Mouse (Mus musculus) MEL (cell line): ENCODE data around the gene Gm10643. TPM values are rescaled to one million over a fixed set of nuclear protein-coding genes. Genes with fewer than 3 reads are reported as not detected.

Experiments used
- DNase-seq: peaks from one replicate; pipeline ENCODE4 v3.0.0; 2011; ENCODE audit warnings: low read depth, low spot score
- H3K27ac ChIP-seq: 2 replicates; pipeline ENCODE4 v1.5.1; 2012; ENCODE audit warnings: low read depth, mild to moderate bottlenecking, control low read depth, low read length, moderate library complexity; ENCODE audit not compliant: control insufficient read depth
- H3K27me3 ChIP-seq, 2 experiments: fragments of 150-350 bp in 1 of 2; sonication (generic) in 1 of 2; 2 replicates each; pipeline ENCODE4 v1.6.1; 2012; ENCODE audit warnings: low read length in 2 of 2, mild to moderate bottlenecking in 2 of 2, improper control_type of control experiment in 1 of 2, moderate library complexity in 1 of 2; ENCODE audit not compliant: insufficient read depth in 2 of 2, control insufficient read depth in 1 of 2
- H3K36me3 ChIP-seq, 2 experiments: 2 replicates each; pipeline ENCODE4 v1.6.1; 2012 to 2014; ENCODE audit warnings: low read length in 2 of 2, improper control_type of control experiment in 1 of 2, inconsistent platforms in 1 of 2, mild to moderate bottlenecking in 1 of 2; ENCODE audit not compliant: insufficient read depth in 2 of 2, control insufficient read depth in 1 of 2
- H3K4me1 ChIP-seq, 2 experiments: fragments of 150-350 bp in 1 of 2; sonication (generic) in 1 of 2; 2 replicates each; pipeline ENCODE4 v1.6.1; 2012; ENCODE audit warnings: low read length in 2 of 2, improper control_type of control experiment in 1 of 2, mild to moderate bottlenecking in 1 of 2; ENCODE audit not compliant: insufficient read depth in 2 of 2, control insufficient read depth in 1 of 2
- H3K4me3 ChIP-seq, 2 experiments: fragments of 150-350 bp in 1 of 2; sonication (generic) in 1 of 2; 2 replicates each; pipeline ENCODE4 v1.5.1; 2012; ENCODE audit warnings: low read depth in 2 of 2, low read length in 2 of 2, mild to moderate bottlenecking in 2 of 2, moderate library complexity in 2 of 2, control low read depth in 1 of 2, improper control_type of control experiment in 1 of 2; ENCODE audit not compliant: control insufficient read depth in 1 of 2, insufficient read depth in 1 of 2
- H3K79me2 ChIP-seq: 2 replicates; pipeline ENCODE4 v1.6.1; 2012; ENCODE audit warnings: mild to moderate bottlenecking, low read length, moderate library complexity; ENCODE audit not compliant: control insufficient read depth, poor library complexity, insufficient read depth
- H3K9ac ChIP-seq: 2 replicates; pipeline ENCODE4 v1.6.1; 2012; ENCODE audit warnings: low read depth, mild to moderate bottlenecking, control low read depth, low read length, moderate library complexity; ENCODE audit not compliant: control insufficient read depth, poor library complexity, severe bottlenecking
- H3K9me3 ChIP-seq: fragments of 150-350 bp; sonication (generic); replicated peaks from 2 replicates; pipeline ENCODE4 v1.6.1; 2012; ENCODE audit warnings: mild to moderate bottlenecking, low read length, improper control_type of control experiment, moderate library complexity; ENCODE audit not compliant: insufficient read depth
- BHLHE40 ChIP-seq: IDR thresholded peaks from 2 replicates; pipeline ENCODE4 v1.6.1; 2012; ENCODE audit warnings: low read depth, mild to moderate bottlenecking, inconsistent platforms, low read length, improper control_type of control experiment, borderline replicate concordance
- CHD2 ChIP-seq: IDR thresholded peaks from 2 replicates; pipeline ENCODE4 v1.6.1; 2011; ENCODE audit warnings: low read length, improper control_type of control experiment
- CTCF ChIP-seq, 3 experiments: IDR thresholded peaks in 2 of 3; conservative IDR thresholded peaks in 1 of 3; 2 replicates each; pipeline ENCODE4 v1.5.1; 2011 to 2012; ENCODE audit warnings: low read length in 3 of 3, low read depth in 2 of 3, mild to moderate bottlenecking in 2 of 3, improper control_type of control experiment in 1 of 3, inconsistent platforms in 1 of 3, mixed read lengths in 1 of 3, moderate library complexity in 1 of 3; ENCODE audit not compliant: control insufficient read depth in 1 of 3, insufficient read depth in 1 of 3, poor library complexity in 1 of 3, severe bottlenecking in 1 of 3
- E2F4 ChIP-seq: IDR thresholded peaks from 2 replicates; pipeline ENCODE4 v1.6.1; 2011; ENCODE audit warnings: low read depth, low read length, improper control_type of control experiment, borderline replicate concordance
- ELF1 ChIP-seq: IDR thresholded peaks from 2 replicates; pipeline ENCODE4 v1.6.1; 2014; ENCODE audit warnings: low read depth, mild to moderate bottlenecking, inconsistent platforms, low read length, improper control_type of control experiment, moderate library complexity
- EP300 ChIP-seq, 2 experiments: IDR thresholded peaks; 2 replicates each; pipeline ENCODE4 v1.6.1; 2011; ENCODE audit warnings: improper control_type of control experiment in 2 of 2, low read length in 2 of 2, low read depth in 1 of 2, mild to moderate bottlenecking in 1 of 2
- ETS1 ChIP-seq: IDR thresholded peaks from 2 replicates; pipeline ENCODE4 v1.6.1; 2012; ENCODE audit warnings: low read depth, mild to moderate bottlenecking, inconsistent platforms, low read length, improper control_type of control experiment, moderate library complexity
- GATA1 ChIP-seq: IDR thresholded peaks from 2 replicates; pipeline ENCODE4 v1.6.1; 2011; ENCODE audit warnings: low read depth, low read length, improper control_type of control experiment
- HCFC1 ChIP-seq: IDR thresholded peaks from 2 replicates; pipeline ENCODE4 v1.6.1; 2012; ENCODE audit warnings: low read depth, mild to moderate bottlenecking, inconsistent platforms, low read length, improper control_type of control experiment, moderate library complexity
- JUND ChIP-seq: IDR thresholded peaks from 2 replicates; pipeline ENCODE4 v1.6.1; 2011; ENCODE audit warnings: low read depth, mild to moderate bottlenecking, improper control_type of control experiment, low read length
- KAT2A ChIP-seq: conservative IDR thresholded peaks from 2 replicates; pipeline ENCODE4 v1.6.1; 2012; ENCODE audit warnings: low read depth, low read length, improper control_type of control experiment, inconsistent platforms
- MAX ChIP-seq: IDR thresholded peaks from 2 replicates; pipeline ENCODE4 v1.6.1; 2011; ENCODE audit warnings: low read length, improper control_type of control experiment
- MAZ ChIP-seq: IDR thresholded peaks from 2 replicates; pipeline ENCODE4 v1.6.1; 2012; ENCODE audit warnings: low read depth, mild to moderate bottlenecking, inconsistent platforms, low read length, improper control_type of control experiment
- MEF2A ChIP-seq: IDR thresholded peaks from 2 replicates; pipeline ENCODE4 v1.6.1; 2014; ENCODE audit warnings: low read depth, mild to moderate bottlenecking, inconsistent platforms, low read length, improper control_type of control experiment; ENCODE audit not compliant: poor library complexity, insufficient replicate concordance, severe bottlenecking; ENCODE audit errors: extremely low read depth
- MXI1 ChIP-seq: IDR thresholded peaks from 2 replicates; pipeline ENCODE4 v1.6.1; 2011; ENCODE audit warnings: mild to moderate bottlenecking, low read depth, low read length, improper control_type of control experiment
- MYB ChIP-seq: IDR thresholded peaks from 2 replicates; pipeline ENCODE4 v1.6.1; 2011; ENCODE audit warnings: mild to moderate bottlenecking, low read depth, low read length, improper control_type of control experiment
- NELFE ChIP-seq: IDR thresholded peaks from 2 replicates; pipeline ENCODE4 v1.6.1; 2011; ENCODE audit warnings: low read depth, low read length, improper control_type of control experiment
- NRF1 ChIP-seq: IDR thresholded peaks from 2 replicates; pipeline ENCODE4 v1.6.1; 2014; ENCODE audit warnings: low read depth, mild to moderate bottlenecking, inconsistent platforms, low read length, improper control_type of control experiment, moderate library complexity; ENCODE audit not compliant: poor library complexity, insufficient read depth, severe bottlenecking
- POLR2AphosphoS2 ChIP-seq: IDR thresholded peaks from 2 replicates; pipeline ENCODE4 v1.6.1; 2011; ENCODE audit warnings: low read length, improper control_type of control experiment
- RCOR1 ChIP-seq: IDR thresholded peaks from 2 replicates; pipeline ENCODE4 v1.6.1; 2012; ENCODE audit warnings: low read depth, mild to moderate bottlenecking, inconsistent platforms, low read length, improper control_type of control experiment
- SIN3A ChIP-seq: IDR thresholded peaks from 2 replicates; pipeline ENCODE4 v1.6.1; 2012; ENCODE audit warnings: low read length, improper control_type of control experiment, inconsistent platforms
- TAL1 ChIP-seq: IDR thresholded peaks from 2 replicates; pipeline ENCODE4 v1.6.1; 2012; ENCODE audit warnings: mild to moderate bottlenecking, inconsistent platforms, low read length, moderate library complexity, mixed read lengths
- TBP ChIP-seq: IDR thresholded peaks from 2 replicates; pipeline ENCODE4 v1.8.0; 2011; ENCODE audit warnings: low read depth, low read length, improper control_type of control experiment
- UBTF ChIP-seq: IDR thresholded peaks from 2 replicates; pipeline ENCODE4 v1.6.1; 2012; ENCODE audit warnings: low read depth, mild to moderate bottlenecking, inconsistent platforms, low read length, improper control_type of control experiment, moderate library complexity, borderline replicate concordance; ENCODE audit not compliant: insufficient read depth
- USF1 ChIP-seq: IDR thresholded peaks from 2 replicates; pipeline ENCODE4 v1.6.1; 2014; ENCODE audit warnings: low read depth, mild to moderate bottlenecking, inconsistent platforms, low read length, improper control_type of control experiment, moderate library complexity
- USF2 ChIP-seq, 2 experiments: IDR thresholded peaks; 2 replicates each; pipeline ENCODE4 v1.6.1; 2011 to 2012; ENCODE audit warnings: improper control_type of control experiment in 2 of 2, low read length in 2 of 2, borderline replicate concordance in 1 of 2, inconsistent platforms in 1 of 2, low read depth in 1 of 2, mild to moderate bottlenecking in 1 of 2; ENCODE audit not compliant: insufficient read depth in 1 of 2
- ZNF384 ChIP-seq: IDR thresholded peaks from 2 replicates; pipeline ENCODE4 v1.6.1; 2012; ENCODE audit warnings: low read depth, mild to moderate bottlenecking, inconsistent platforms, low read length, improper control_type of control experiment
- polyA plus RNA-seq, 2 experiments: library from polyadenylated mRNA; stranded (reverse) in 1 of 2; unstranded in 1 of 2; fragments of >175 nt in 1 of 2; fragments of >200 nt in 1 of 2; gene quantifications; 2 replicates each; pipeline versions ENCODE4 v1.2.1 to v1.2.4; 2012; ENCODE audit warnings: low replicate concordance in 2 of 2, low read depth in 1 of 2; ENCODE audit not compliant: insufficient read length in 2 of 2, insufficient read depth in 1 of 2, missing spikeins in 1 of 2
- total RNA-seq: library from RNA; depleted of rRNA; stranded (reverse); fragments of 300-350 nt; gene quantifications from 2 replicates; pipeline ENCODE4 v1.2.3, GENCODE M21; 2012

Gm10643 gene
- total and polyA plus RNA-seq, 3 experiments: 0.23 to 0.28 TPM; not detected in 1

- DNase-seq: no peak
- TF ChIP-seq JUND (no peak), ZNF384 (no peak), MEF2A (no peak), MAX (no peak), MAZ (no peak), POLR2AphosphoS2 (no peak), TBP (no peak)
- TF ChIP-seq, all 39 proteins: peak for 0
- Histone ChIP-seq H3K27me3 (no peaks in the 10 kb centered on the region), H3K4me3 (peak overlapping the region; percentile 87 to 89), H3K9ac (peak overlapping the region; percentile 92), H3K36me3 (peaks cover 2 to 4% of the 10 kb centered on the region in 2 experiments; a peak in 3 of 4 replicates), H3K27ac (no peak overlapping the region), H3K4me1 (peaks cover 0 to 19% of the 10 kb centered on the region in 2 experiments; a peak in 3 of 4 replicates), H3K79me2 (peaks cover 16% of the 10 kb centered on the region), H3K9me3 (no peaks in the 10 kb centered on the region)
Observed at GRCm38 (mm10) chr8:84042948-84043342, 22.0 kb downstream of the Gm10643 start.

DNA sequence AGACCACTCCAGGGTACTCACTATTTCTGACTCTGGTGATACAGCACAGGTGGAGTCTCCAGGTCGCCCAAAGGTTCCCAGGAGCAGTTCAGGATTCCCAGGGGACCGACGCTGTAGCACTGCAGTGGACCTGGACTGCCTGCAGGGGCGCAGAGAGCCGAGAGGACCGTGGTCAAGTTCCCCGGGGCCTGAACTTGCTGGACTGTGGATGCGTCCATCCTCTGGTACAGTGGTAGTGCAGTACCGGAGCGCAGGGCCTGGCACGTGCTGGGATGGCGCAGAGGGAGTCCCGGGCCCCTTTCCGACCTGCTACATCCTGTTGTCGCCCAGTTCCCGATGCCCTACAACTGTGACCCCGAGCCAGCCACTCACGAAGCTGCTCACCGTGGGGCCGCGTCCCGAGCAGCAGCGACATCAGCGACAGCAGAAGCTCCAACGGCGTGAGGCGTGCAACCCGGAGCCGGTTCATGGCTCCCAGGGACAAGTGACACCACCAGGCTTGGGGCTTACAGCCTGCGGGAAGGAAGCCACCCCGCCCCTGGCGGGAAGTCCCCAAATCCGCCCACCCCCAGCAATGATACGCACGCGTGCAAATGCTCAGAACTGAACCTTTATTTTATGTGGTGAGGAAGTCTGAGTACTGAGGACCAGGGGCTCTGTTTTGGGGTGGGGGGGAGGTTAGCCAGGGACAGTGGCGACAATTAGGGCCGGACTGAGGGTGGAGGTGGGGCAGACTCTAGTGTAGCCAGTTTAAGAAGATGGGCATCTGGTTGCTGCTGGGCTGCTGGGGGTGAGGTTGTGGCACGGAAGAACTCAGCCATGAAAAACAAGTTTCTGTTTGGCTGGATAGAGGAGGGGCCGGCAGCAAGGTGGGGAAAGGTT, 22.6 kb downstream of the Gm10643 start, which contains the start of gene Il27ra:
Il27ra (minus strand) TSS at position 524 of the 882 bp plus-strand sequence.
- DNase-seq: peak; percentile 89
- Histone ChIP-seq H3K79me2 (peaks cover 16% of the 10 kb centered on the region), H3K27me3 (no peaks in the 10 kb centered on the region), H3K36me3 (peaks cover 3 to 4% of the 10 kb centered on the region in 2 experiments; a peak in 3 of 4 replicates), H3K4me3 (peak within 1 kb of the TSS; percentile 87 to 89), H3K9me3 (no peaks in the 10 kb centered on the region), H3K4me1 (peaks cover 0 to 19% of the 10 kb centered on the region in 2 experiments; a peak in 3 of 4 replicates), H3K27ac (peak within 1 kb of the TSS; percentile 47), H3K9ac (peak within 1 kb of the TSS; percentile 92)
- TF ChIP-seq E2F4: peak; percentile 89
- TF ChIP-seq MEF2A: no peak
- no peak for TF ChIP-seq USF1
- peak; percentile 79 for TF ChIP-seq HCFC1
- no peak for TF ChIP-seq EP300 (IDR thresholded peaks at IDR 0.05; ENCODE audit: low read depth in 1 of 2, low read length in 2 of 2)
- peak; percentile 82; the same call in 1 of the 2 replicates for TF ChIP-seq MXI1
- TF ChIP-seq UBTF: no peak
- TF ChIP-seq TAL1: no peak
- peak; percentile 65; the same call in 1 of the 2 replicates for TF ChIP-seq BHLHE40
- peak; percentile 41; the same call in 1 of the 2 replicates for TF ChIP-seq MAX
- TF ChIP-seq CHD2: no peak
- peak; percentile 60; the same call in 1 of the 2 replicates for TF ChIP-seq ELF1
- no peak for TF ChIP-seq USF2 (IDR thresholded peaks at IDR 0.05; ENCODE audit: borderline replicate concordance in 1 of 2, insufficient read depth in 1 of 2, low read depth in 1 of 2, low read length in 2 of 2)
- peak; percentile 75 for TF ChIP-seq NRF1
- peak; percentile 87; the same call in 1 of the 2 replicates for TF ChIP-seq GATA1
- peak; percentile 77 for TF ChIP-seq TBP
- TF ChIP-seq CTCF (IDR thresholded peaks at IDR 0.05 in 2 of 3, conservative IDR thresholded peaks at IDR 0.05 in 1 of 3; ENCODE audit: control insufficient read depth in 1 of 3, insufficient read depth in 1 of 3, low read depth in 2 of 3, low read length in 3 of 3, poor library complexity in 1 of 3, severe bottlenecking in 1 of 3): peak; percentile 53 to 68 (median 57)
- TF ChIP-seq ZNF384: no peak
- TF ChIP-seq NELFE: peak; percentile 82
- no peak for TF ChIP-seq KAT2A
- no peak for TF ChIP-seq RCOR1
- no peak for TF ChIP-seq MYB
- peak; percentile 82 for TF ChIP-seq SIN3A
- TF ChIP-seq ETS1: peak; percentile 41; the same call in 1 of the 2 replicates
